Mouse (Mus musculus) hindbrain, embryonic 15.5 days (tissue): ENCODE measurements at regions not wholly inside any gene's neighbourhood (a gene's known extent, or its start where the extent isn't known, plus 50 kb on each side); places are given as distances from the start of the nearest gene placed in this dataset.

Experiments used
- ATAC-seq: fragments of 200-750 bp; cut with Nextera tagmentation; 2 replicates; pipeline ENCODE4 v1.8.0; 2017; ENCODE audit warnings: low read depth, moderate number of reproducible peaks, moderate TSS enrichment; ENCODE audit not compliant: low FRiP score
- H3K27ac ChIP-seq: fragments of 300-500 bp; sonication (generic); replicated peaks from 2 replicates; pipeline ENCODE4 v1.5.1; 2015; ENCODE audit warnings: mild to moderate bottlenecking, inconsistent platforms
- H3K27me3 ChIP-seq: fragments of 300-500 bp; sonication (generic); 2 replicates; pipeline ENCODE4 v1.6.1; 2015; ENCODE audit warnings: control low read depth, inconsistent platforms
- H3K36me3 ChIP-seq: fragments of 300-500 bp; sonication (generic); 2 replicates; pipeline ENCODE4 v1.6.1; 2015; ENCODE audit warnings: control low read depth, inconsistent platforms
- H3K4me1 ChIP-seq: fragments of 300-500 bp; sonication (generic); replicated peaks from 2 replicates; pipeline ENCODE4 v1.6.1; 2015; ENCODE audit warnings: control low read depth, inconsistent platforms
- H3K4me2 ChIP-seq: fragments of 300-500 bp; sonication (generic); 2 replicates; pipeline ENCODE4 v1.6.1; 2015; ENCODE audit warnings: moderate library complexity, mild to moderate bottlenecking, inconsistent platforms
- H3K4me3 ChIP-seq: fragments of 300-500 bp; sonication (generic); 2 replicates; pipeline ENCODE4 v1.5.1; 2015; ENCODE audit warnings: mild to moderate bottlenecking, inconsistent platforms
- H3K9ac ChIP-seq: fragments of 300-500 bp; sonication (generic); 2 replicates; pipeline ENCODE4 v1.6.1; 2015; ENCODE audit warnings: inconsistent platforms
- H3K9me3 ChIP-seq: fragments of 300-500 bp; sonication (generic); 2 replicates; pipeline ENCODE4 v1.6.1; 2016; ENCODE audit warnings: control low read depth, inconsistent platforms
- WGBS: fragments of 180-500 bp; shearing (Covaris S2); methylation state at CpG from one replicate; pipeline ENCODE4 v1.1.7; 2015; 5-methylcytosine and 5-hydroxymethylcytosine counted together

DNA sequence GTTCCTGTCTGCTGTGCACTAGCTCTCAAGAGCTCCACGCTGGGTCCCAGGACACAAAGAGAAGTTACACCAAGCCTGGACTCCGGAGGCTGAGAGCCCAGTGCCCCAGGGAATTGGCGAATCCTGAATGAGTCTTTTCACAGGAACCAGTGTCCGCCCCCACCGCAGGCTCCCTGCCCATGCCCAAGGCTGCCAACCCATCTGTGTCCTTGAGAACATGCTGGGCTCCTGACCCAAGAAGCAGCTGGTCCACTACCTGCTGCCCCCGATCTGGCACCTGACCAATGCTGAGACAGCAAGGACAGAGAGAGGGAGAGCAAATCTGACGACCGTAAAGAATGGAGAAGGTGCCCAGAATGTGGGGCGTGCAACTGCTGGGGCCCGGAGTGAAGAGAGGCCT is 85.2 kb upstream of the Cplx2 start:
- Histone ChIP-seq H3K9ac (no peak overlapping the region), H3K4me3 (no peak overlapping the region), H3K27ac (no peak overlapping the region), H3K4me2 (no peak overlapping the region), H3K36me3 (no peaks in the 10 kb centered on the region), H3K27me3 (no peaks in the 10 kb centered on the region), H3K9me3 (no peaks in the 10 kb centered on the region), H3K4me1 (peaks cover 21% of the 10 kb centered on the region)
- WGBS, result 75% methylated on average over 10 of the region's 10 CpGs
- 0 out of 2 replicates have a peak, but pooled peaks have one; percentile 28 for ATAC-seq

DNA sequence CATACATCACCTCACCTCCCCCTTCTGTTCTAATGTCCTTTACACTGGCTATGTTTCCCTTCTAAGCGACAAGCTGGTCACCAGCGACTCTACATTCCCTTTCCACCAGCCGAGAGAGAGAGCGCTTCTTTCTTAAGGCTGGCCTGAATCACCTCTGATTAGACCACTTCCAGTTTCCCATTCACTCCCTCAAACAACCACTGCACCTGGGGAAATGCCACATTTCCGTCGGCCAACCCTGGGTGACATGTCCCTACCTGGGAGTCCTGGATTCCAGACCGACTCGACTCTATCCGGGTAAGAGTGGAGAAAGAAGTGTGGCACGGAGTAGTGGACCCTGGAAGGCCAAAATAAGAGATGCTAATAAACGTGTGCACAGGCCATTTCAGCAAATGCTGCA is 84.5 kb upstream of the Cplx2 start:
- no peak overlapping the region for H3K4me2 ChIP-seq
- no peak for ATAC-seq
- H3K4me1 ChIP-seq, result peaks cover 15% of the 10 kb centered on the region
- no peaks in the 10 kb centered on the region for H3K36me3 ChIP-seq
- H3K27ac ChIP-seq, result no peak overlapping the region
- H3K9ac ChIP-seq, result no peak overlapping the region
- 91% methylated on average over 11 of the region's 11 CpGs for WGBS
- no peaks in the 10 kb centered on the region for H3K27me3 ChIP-seq
- no peaks in the 10 kb centered on the region for H3K9me3 ChIP-seq
- no peak overlapping the region for H3K4me3 ChIP-seq

DNA sequence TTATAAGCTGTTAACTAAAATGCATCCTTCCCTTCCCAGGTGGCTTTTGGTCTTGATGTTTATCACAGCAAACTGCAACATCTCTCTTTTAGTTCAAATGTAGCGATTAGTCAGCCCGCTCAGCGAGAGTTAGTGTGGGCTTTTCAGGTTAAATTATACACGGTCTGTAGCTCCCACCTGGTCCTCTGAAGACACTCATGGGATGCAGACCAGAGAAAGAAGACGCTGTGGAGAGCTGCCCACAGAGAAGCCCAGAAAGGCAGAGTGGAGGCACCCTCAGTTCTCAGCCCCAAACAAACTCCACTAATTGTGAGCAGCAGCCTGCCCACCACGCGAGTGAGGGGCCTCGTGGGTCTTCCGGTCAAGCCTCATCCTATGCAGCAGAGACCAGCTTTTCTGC is 81.1 kb upstream of the Cplx2 start:
- no peak for ATAC-seq
- Histone ChIP-seq H3K36me3 (no peaks in the 10 kb centered on the region), H3K4me3 (no peak overlapping the region), H3K9me3 (no peaks in the 10 kb centered on the region), H3K4me2 (no peak overlapping the region), H3K4me1 (no peaks in the 10 kb centered on the region; the same call in 1 of the 2 replicates), H3K27ac (no peak overlapping the region), H3K27me3 (no peaks in the 10 kb centered on the region), H3K9ac (no peak overlapping the region)
- WGBS, result 86% methylated on average over 9 of the region's 9 CpGs

DNA sequence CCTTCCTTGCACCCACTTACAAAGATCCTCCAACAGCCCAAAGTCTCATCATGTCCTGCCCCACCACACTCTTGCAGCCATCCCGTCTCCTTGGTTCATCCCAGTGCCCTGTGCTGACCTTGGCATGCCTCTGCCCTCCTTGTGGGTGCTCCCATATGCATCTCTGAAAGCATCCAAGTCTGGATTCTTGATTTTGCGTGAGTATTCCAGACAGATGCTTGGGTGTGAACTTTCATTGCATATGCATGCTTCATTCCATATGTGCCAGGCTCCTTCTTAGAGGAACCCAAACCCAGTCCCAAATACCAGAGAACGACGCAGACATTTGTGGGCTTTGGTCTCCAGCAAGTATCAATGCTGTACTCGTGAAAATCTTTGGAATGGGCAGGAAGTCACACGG is 78.8 kb upstream of the Cplx2 start:
- 91% methylated on average over 6 of the region's 6 CpGs for WGBS
- no peaks in the 10 kb centered on the region for H3K4me1 ChIP-seq
- no peak overlapping the region for H3K27ac ChIP-seq
- H3K9ac ChIP-seq, result no peak overlapping the region
- no peak overlapping the region for H3K4me2 ChIP-seq
- H3K9me3 ChIP-seq, result no peaks in the 10 kb centered on the region
- H3K36me3 ChIP-seq, result no peaks in the 10 kb centered on the region
- H3K4me3 ChIP-seq, result no peak overlapping the region
- no peak for ATAC-seq
- H3K27me3 ChIP-seq, result no peaks in the 10 kb centered on the region

DNA sequence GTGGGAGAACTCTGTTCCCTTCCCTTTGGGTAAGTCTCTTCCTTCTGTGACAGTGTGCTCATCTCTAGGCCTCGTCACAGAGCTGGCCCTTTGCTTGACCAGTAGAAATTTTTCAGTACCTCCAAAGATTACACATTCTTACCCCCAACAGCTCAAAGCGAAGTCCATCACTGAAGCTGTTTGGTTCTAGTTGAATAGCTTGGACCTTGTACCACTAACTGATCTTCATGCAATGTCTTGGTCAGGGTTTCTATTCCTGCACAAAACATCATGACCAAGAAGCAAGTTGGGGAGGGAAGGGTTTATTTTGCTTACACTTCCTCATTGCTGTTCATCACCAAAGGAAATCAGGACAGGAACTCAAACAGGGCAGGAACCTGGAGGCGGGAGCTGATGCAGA is 78.1 kb upstream of the Cplx2 start:
- no peak overlapping the region for H3K27ac ChIP-seq
- WGBS, result 88% methylated on average over 3 of the region's 3 CpGs

DNA sequence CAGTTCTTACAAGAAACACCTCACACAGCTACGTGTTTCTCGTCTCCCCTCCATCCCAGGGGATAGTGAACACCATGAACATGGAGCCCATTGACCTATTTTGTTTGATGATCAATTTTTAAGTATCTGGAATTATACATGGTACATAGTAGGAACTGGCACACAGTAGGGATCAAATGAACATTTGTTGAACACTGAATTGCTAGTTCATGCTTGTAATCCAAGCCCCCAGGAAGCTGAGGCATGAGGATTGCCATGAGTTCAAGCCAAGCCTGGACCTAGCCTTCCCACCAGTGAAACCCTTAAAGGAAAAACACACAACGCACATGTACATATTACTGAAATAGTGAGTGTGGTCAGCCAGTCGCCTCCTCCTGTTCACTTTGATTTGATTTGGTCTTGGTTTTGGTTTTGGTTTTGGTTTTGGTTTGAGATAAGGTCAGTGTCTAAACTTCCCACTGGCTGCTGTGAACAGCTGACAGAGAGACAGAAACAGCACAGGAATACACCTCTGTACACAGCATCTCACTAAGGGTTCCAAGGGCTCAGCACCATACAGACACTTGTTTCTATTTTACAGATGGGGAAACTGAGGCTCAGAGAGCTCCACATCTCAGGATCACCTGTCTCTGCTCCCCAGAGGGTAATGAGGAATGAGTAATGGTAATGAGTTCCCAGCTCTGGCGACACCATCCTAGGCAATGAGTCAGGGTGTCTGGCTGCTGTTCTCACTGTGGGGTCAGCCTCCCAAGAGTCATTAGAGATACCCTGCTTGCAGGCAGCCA is 75.5 kb upstream of the Cplx2 start:
- no peaks in the 10 kb centered on the region for H3K27me3 ChIP-seq
- peaks cover 11% of the 10 kb centered on the region for H3K4me1 ChIP-seq
- no peak overlapping the region for H3K27ac ChIP-seq
- H3K9ac ChIP-seq, result no peak overlapping the region
- no peak for ATAC-seq
- WGBS, result 77% methylated on average over 5 of the region's 5 CpGs
- H3K9me3 ChIP-seq, result no peaks in the 10 kb centered on the region
- H3K4me3 ChIP-seq, result no peak overlapping the region
- no peak overlapping the region for H3K4me2 ChIP-seq
- H3K36me3 ChIP-seq, result no peaks in the 10 kb centered on the region

More for the DNA sequence above, 78.1 kb upstream of the Cplx2 start:
- Histone ChIP-seq H3K9me3 (no peaks in the 10 kb centered on the region), H3K4me2 (no peak overlapping the region), H3K4me3 (no peak overlapping the region), H3K36me3 (no peaks in the 10 kb centered on the region), H3K4me1 (peaks cover 1% of the 10 kb centered on the region; the same call in 1 of the 2 replicates), H3K9ac (no peak overlapping the region), H3K27me3 (no peaks in the 10 kb centered on the region)
- no peak for ATAC-seq

DNA sequence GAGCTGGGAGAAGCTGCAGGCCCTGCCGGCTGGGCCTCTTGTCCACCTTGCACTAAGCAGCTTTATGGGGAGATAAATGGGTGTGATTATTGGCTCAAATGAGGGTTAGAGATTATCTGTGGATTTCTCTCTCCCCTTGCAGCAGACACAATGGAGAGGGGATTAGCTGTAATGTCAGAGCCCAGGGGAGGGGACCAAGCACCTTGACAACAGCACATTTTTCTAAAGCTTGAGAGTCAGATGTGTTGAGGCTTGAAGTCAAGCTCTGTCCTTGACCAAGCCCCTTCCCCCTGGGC is 74.9 kb upstream of the Cplx2 start:
- Histone ChIP-seq H3K36me3 (no peaks in the 10 kb centered on the region), H3K9me3 (no peaks in the 10 kb centered on the region), H3K4me3 (no peak overlapping the region), H3K27me3 (no peaks in the 10 kb centered on the region), H3K27ac (no peak overlapping the region), H3K4me2 (no peak overlapping the region), H3K9ac (no peak overlapping the region), H3K4me1 (peaks cover 11% of the 10 kb centered on the region)
- ATAC-seq, result no peak
- WGBS, result 67% methylated on average over 1 of the region's 1 CpGs

DNA sequence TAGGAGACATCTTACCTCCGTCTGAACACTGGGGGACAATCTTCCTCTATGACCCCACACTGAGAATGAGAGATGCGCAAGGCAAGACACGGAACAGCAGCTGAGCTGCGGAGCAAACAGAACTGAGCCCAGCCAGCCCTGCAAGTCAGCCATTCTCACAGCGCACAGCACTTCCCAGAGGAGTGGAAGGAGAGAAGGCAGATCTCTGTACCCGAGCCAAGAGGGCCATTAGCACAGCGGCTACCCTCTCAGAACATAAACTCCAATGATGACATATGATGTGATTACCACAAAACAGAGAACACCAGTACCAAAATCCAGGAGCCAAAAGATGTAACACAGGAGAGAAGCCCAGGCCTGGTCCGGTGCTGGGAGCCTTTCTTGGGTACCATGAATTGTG is 72.3 kb upstream of the Cplx2 start:
- Histone ChIP-seq H3K4me1 (peaks cover 31% of the 10 kb centered on the region), H3K27me3 (no peaks in the 10 kb centered on the region), H3K36me3 (no peaks in the 10 kb centered on the region), H3K27ac (no peak overlapping the region), H3K9me3 (no peaks in the 10 kb centered on the region), H3K9ac (no peak overlapping the region), H3K4me3 (no peak overlapping the region), H3K4me2 (no peak overlapping the region)
- ATAC-seq, result no peak
- 54% methylated on average over 8 of the region's 8 CpGs for WGBS

DNA sequence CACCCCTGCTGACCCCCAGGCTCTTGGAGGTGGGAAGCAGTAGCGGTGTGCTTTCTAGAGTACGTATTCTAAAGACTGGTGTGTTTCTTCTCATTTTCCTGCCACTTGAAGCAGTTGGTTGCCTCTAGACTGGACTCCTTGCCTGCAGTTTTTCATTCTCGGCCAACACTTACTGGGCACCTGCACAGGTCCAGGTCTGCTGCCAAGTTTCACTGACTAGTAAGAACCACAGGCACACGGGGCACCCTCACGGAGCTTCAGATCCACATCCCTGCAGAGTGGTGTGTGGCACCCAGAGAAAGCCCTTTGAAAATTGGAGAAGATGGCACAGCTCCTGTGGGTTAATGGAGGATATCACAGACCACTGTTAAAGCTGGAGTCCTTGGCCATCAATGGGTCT is 71.9 kb upstream of the Cplx2 start:
- WGBS, result 88% methylated on average over 5 of the region's 5 CpGs
- H3K4me2 ChIP-seq, result no peak overlapping the region
- ATAC-seq, result no peak
- no peak overlapping the region for H3K4me3 ChIP-seq
- no peak overlapping the region for H3K9ac ChIP-seq
- H3K9me3 ChIP-seq, result no peaks in the 10 kb centered on the region
- H3K36me3 ChIP-seq, result no peaks in the 10 kb centered on the region
- no peaks in the 10 kb centered on the region for H3K27me3 ChIP-seq
- no peak overlapping the region for H3K27ac ChIP-seq
- H3K4me1 ChIP-seq, result peaks cover 35% of the 10 kb centered on the region

DNA sequence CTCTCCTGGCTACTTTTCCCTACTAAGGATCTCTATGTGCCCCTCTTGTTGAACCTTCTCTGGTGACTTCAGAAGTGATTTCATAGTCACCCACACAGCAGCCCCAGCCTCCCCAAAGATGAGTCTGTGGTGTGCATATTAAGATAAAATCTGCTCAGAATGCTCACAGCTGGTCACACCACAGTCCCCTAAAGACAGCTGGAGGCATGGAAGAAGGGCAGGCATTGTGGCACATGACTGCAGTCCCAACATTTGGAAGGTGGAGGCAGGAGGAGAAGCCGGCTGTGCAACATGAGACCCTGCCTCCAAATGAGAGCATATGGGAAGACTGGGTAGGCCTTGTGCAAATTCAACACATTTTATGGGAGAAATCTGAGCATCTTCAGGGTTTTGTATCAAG is 70.0 kb upstream of the Cplx2 start:
- H3K4me2 ChIP-seq, result no peak overlapping the region
- H3K4me1 ChIP-seq, result peaks cover 39% of the 10 kb centered on the region
- H3K4me3 ChIP-seq, result no peak overlapping the region
- H3K9me3 ChIP-seq, result no peaks in the 10 kb centered on the region
- H3K9ac ChIP-seq, result no peak overlapping the region
- no peaks in the 10 kb centered on the region for H3K36me3 ChIP-seq
- no peaks in the 10 kb centered on the region for H3K27me3 ChIP-seq
- 56% methylated on average over 1 of the region's 1 CpGs for WGBS
- ATAC-seq, result no peak
- no peak overlapping the region for H3K27ac ChIP-seq

DNA sequence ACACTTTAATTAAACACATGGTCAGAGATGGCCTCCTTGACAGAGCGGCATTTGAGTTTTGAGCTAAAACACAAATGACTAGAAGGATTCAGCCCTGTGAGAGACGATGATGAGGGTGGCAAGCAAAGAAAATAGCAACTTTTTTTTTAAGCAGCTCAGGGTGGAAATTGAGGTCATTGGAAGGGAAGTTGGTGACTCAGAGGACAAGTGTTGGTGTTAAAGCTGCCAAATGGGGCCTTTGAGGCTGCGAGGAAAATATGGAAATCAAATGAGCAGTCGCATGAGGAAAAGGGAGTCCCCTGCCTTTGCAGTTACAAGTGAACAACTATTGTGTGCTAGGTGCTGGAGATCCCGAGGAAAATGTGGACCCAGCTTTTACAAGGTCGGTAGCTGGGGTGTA is 69.5 kb upstream of the Cplx2 start:
- Histone ChIP-seq H3K4me3 (peak overlapping the region; percentile 64; the same call in 1 of the 2 replicates), H3K4me2 (peak overlapping the region; percentile 87), H3K27me3 (no peaks in the 10 kb centered on the region), H3K9ac (no peak overlapping the region), H3K27ac (peak overlapping the region; percentile 98), H3K4me1 (peaks cover 39% of the 10 kb centered on the region), H3K9me3 (no peaks in the 10 kb centered on the region), H3K36me3 (no peaks in the 10 kb centered on the region)
- 33% methylated on average over 6 of the region's 6 CpGs for WGBS
- no peak for ATAC-seq

DNA sequence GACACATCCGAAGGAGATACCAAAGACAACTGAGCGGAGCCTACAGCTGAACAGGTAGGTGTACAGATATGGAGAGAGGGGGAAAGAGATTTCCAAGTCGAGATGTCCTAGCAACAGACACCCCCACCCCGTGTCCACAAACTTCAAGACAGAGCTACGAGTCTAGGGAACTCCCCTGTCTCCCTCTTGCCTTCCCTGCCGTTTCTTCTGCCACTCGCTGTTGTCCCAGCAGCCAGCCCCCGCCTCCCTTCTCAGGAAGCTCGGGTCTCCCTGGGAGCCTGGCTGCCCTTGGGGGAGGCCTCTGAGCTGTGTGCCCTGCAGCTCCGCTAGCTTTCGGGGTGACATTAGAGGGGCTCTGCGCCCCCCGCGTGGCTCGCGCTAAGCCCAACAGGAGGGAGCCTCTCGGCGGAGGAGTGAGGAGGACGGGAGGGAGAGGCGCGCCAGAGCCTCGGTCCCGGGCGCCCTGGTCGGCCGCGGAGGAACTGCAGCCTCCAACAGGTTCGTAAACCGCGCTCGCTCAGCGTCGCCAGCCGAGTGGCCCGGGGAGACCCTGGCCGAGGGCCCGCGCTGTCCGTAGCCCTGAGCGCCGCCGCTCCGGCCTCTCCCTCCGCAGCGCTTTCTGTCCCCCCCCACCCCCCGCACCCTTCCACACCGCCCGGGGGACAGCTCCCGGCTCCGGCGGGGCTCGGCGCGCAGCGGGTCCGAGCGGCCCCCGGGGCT is 68.6 kb upstream of the Cplx2 start:
- Histone ChIP-seq H3K27me3 (no peaks in the 10 kb centered on the region), H3K9me3 (no peaks in the 10 kb centered on the region), H3K4me3 (peak overlapping the region; percentile 64), H3K4me1 (peaks cover 39% of the 10 kb centered on the region), H3K9ac (peak overlapping the region; percentile 90), H3K4me2 (peak overlapping the region; percentile 87), H3K27ac (peak overlapping the region; percentile 98), H3K36me3 (no peaks in the 10 kb centered on the region)
- ATAC-seq, result peak; percentile 55
- WGBS, result 1% methylated on average over 57 of the region's 58 CpGs
